In the genomic region with DNA sequence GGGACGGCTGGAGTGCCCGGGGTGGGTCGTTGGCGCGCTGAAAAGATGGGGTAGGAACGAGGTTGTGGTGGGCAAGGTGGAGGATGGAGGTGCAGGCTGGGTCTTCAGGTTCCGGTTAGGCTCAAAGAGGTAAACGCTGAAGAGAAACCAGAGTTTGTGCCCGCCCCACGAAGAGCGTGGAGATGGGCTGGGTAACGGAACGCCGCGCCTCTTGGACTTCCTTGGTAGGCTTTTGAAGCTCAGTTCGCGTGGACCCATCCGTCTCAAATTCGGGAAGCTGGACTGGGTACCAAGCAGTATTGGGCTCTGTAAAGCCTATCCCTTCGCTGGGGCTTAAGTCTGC, we compare ENCODE assay signal across 8 mouse cellular contexts. TPM values are rescaled to one million over a fixed set of nuclear protein-coding genes. Genes with fewer than 3 reads are reported as not detected.
A peak's percentile ranks its signal among the peaks of the same experiment; 100 is the strongest.
DNase-seq lines count a peak whose midpoint lies in the region; ATAC-seq and TF ChIP-seq lines count a peak whose summit lies in the region.

No protein-coding gene starts in this region.

- H3K4me1 ChIP-seq in intestine, embryonic 14.5 days (replicated peaks; ENCODE audit: control insufficient read depth, insufficient read depth, low read length) = peaks cover 25% of the 10 kb centered on the region
- no peaks in the 10 kb centered on the region for H3K4me1 ChIP-seq in olfactory bulb, adult 2 months (ENCODE audit: control insufficient read depth, insufficient read depth, low read length)

- peak overlapping the region; percentile 66 for H3K4me3 ChIP-seq in left cerebral cortex, adult 2 months
- H3K4me3 ChIP-seq in intestine, embryonic 14.5 days (ENCODE audit: low read depth, low read length) = peak overlapping the region; percentile 79
- peak overlapping the region; percentile 87 for H3K4me3 ChIP-seq in olfactory bulb, adult 2 months (ENCODE audit: insufficient read depth, low read depth, low read length)

- peaks cover 21% of the 10 kb centered on the region for H3K36me3 ChIP-seq in intestine, embryonic 14.5 days (ENCODE audit: control insufficient read depth, insufficient read depth, low read length)

- no peak for DNase-seq in left cerebral cortex, adult 2 months (ENCODE audit: extremely low spot score in 1 of 2, low spot score in 2 of 2)
- DNase-seq in left cerebral cortex, postnatal 4 days = no peak
- DNase-seq in T-cell, adult 2 months (ENCODE audit: low spot score) = peak; percentile 79
- DNase-seq in intestine, embryonic 14.5 days (ENCODE audit: low spot score) = no peak
- DNase-seq in lung, adult 18-20 months = peak; percentile 61 to 62
- no peak for DNase-seq in cerebellum, adult 11-12 months

- H3K27me3 ChIP-seq in intestine, embryonic 14.5 days (replicated peaks; ENCODE audit: control insufficient read depth, insufficient read depth, low read length) = no peaks in the 10 kb centered on the region

- peak; percentile 48 for ATAC-seq in erythroid progenitor cell, adult 5-6 weeks (replicated peaks; ENCODE audit: low FRiP score, poor library complexity, severe bottlenecking)
- ATAC-seq in intestine, embryonic 14.5 days (replicated peaks; ENCODE audit: low FRiP score, low TSS enrichment, low read depth) = no peak; the same call in 1 of the 2 replicates

- under 1% methylated on average over 20 of the region's 20 CpGs for WGBS in intestine, embryonic 14.5 days
- WGBS in olfactory bulb, adult 2 months = 0% methylated on average over 20 of the region's 20 CpGs

- H3K9ac ChIP-seq in intestine, embryonic 14.5 days (ENCODE audit: low read length) = peak overlapping the region; percentile 75

- TF ChIP-seq POLR2A in olfactory bulb, adult 2 months (IDR thresholded peaks at IDR 0.05; ENCODE audit: insufficient read depth, low read depth, low read length) = no peak

- H3K27ac ChIP-seq in left cerebral cortex, adult 2 months = peak overlapping the region; percentile 84
- H3K27ac ChIP-seq in intestine, embryonic 14.5 days (ENCODE audit: low read depth) = peak overlapping the region; percentile 77; the same call in 1 of the 2 replicates
- peak overlapping the region; percentile 84 for H3K27ac ChIP-seq in olfactory bulb, adult 2 months (ENCODE audit: insufficient read depth, low read depth, low read length)

- H3K4me2 ChIP-seq in intestine, embryonic 14.5 days (ENCODE audit: low read length) = peak overlapping the region; percentile 76

- intact Hi-C loops in left cerebral cortex, adult 2 months (cut with DNase I) = loop anchor here (1.0 to 10.0 kb wide), 6 partner anchors 44 to 451 kb away; a partner anchor contains a TSS
- intact Hi-C loops in left cerebral cortex, postnatal 4 days (cut with DNase I) = loop anchor here (10.0 kb wide), 1 partner anchor 370 kb away; no protein-coding TSS in a partner anchor

- no peaks in the 10 kb centered on the region for H3K9me3 ChIP-seq in intestine, embryonic 14.5 days (ENCODE audit: control insufficient read depth, low read length)

- no peak for TF ChIP-seq CTCF in left cerebral cortex, adult 2 months (IDR thresholded peaks at IDR 0.05)
- TF ChIP-seq CTCF in olfactory bulb, adult 2 months (IDR thresholded peaks at IDR 0.05; ENCODE audit: insufficient read depth, low read depth, low read length) = no peak

RNA-seq across cellular contexts. Expression of a gene that starts 0.5 kb away (rescaled TPM):
- 100 to 1,000 TPM; 125 to 128 TPM for total RNA-seq in left cerebral cortex, adult 2 months (2021)
- 100 to 1,000 TPM; 291 to 345 TPM for total RNA-seq in left cerebral cortex, postnatal 4 days (2021)
- 681 and 819 TPM in 2 replicates for total RNA-seq in erythroid progenitor cell, adult 5-6 weeks (2015; ENCODE audit: low replicate concordance)
- 585 and 610 TPM in 2 replicates for total RNA-seq in erythroid progenitor cell, adult 5-6 weeks (2017; ENCODE audit: low replicate concordance)
- polyA plus RNA-seq in intestine, embryonic 14.5 days (2014; fragmentation: Nextera tagmentation; extraction: Ambion mirVana) = 1,358 and 1,458 TPM in 2 replicates
- 501 TPM in 1 of 2 replicates, not detected in the other for polyA plus RNA-seq in olfactory bulb, adult 2 months (2012; ENCODE audit: insufficient read depth, insufficient read length, low replicate concordance, missing spikeins)

RNA-seq across cellular contexts. Expression of a gene that starts 0.7 kb away (rescaled TPM):
- 10 to 100 TPM; 40.6 to 44.1 TPM for total RNA-seq in left cerebral cortex, adult 2 months (2021)
- 10 to 100 TPM; 53.5 to 61.5 TPM for total RNA-seq in left cerebral cortex, postnatal 4 days (2021)
- total RNA-seq in erythroid progenitor cell, adult 5-6 weeks (2015; ENCODE audit: low replicate concordance) = 26.4 and 42.9 TPM in 2 replicates
- total RNA-seq in erythroid progenitor cell, adult 5-6 weeks (2017; ENCODE audit: low replicate concordance) = 22.1 and 31.8 TPM in 2 replicates
- 43.9 and 54.4 TPM in 2 replicates for polyA plus RNA-seq in intestine, embryonic 14.5 days (2014; fragmentation: Nextera tagmentation; extraction: Ambion mirVana)
- polyA plus RNA-seq in olfactory bulb, adult 2 months (2012; ENCODE audit: insufficient read depth, insufficient read length, low replicate concordance, missing spikeins) = not detected in 2 replicates

Comparison
In these comparisons a context has a peak if more than half of its experiments do, and no peak if none do; other contexts are left out.
1. DNase-seq: peak in T-cell, adult 2 months (single experiment) and lung, adult 18-20 months (2 of 2); none in left cerebral cortex, adult 2 months (0 of 2), left cerebral cortex, postnatal 4 days (single experiment), intestine, embryonic 14.5 days (single experiment) and cerebellum, adult 11-12 months (single experiment).
2. Peak in every context shown above with its lines, with median percentiles within 50 percentile points of each other: H3K27ac ChIP-seq and H3K4me3 ChIP-seq.